Mouse (Mus musculus) hindbrain, embryonic 14.5 days (tissue): ENCODE results near the gene Fam20a. TPM values are rescaled to one million over a fixed set of nuclear protein-coding genes. Genes with fewer than 3 reads are reported as not detected.

ENCODE experiments used
- ATAC-seq: fragments of 200-750 bp; cut with Nextera tagmentation; 2 replicates; pipeline ENCODE4 v1.8.0; 2017; ENCODE audit warnings: moderate number of reproducible peaks, mild to moderate bottlenecking, moderate TSS enrichment, moderate library complexity; ENCODE audit not compliant: low FRiP score
- DNase-seq: peaks from one replicate; pipeline ENCODE4 v3.0.0-alpha.2; 2015; ENCODE audit warnings: low spot score
- H3K27ac ChIP-seq: fragments of 300-500 bp; sonication (generic); 2 replicates; pipeline ENCODE4 v1.5.1; 2014; ENCODE audit warnings: mild to moderate bottlenecking, moderate library complexity
- H3K27me3 ChIP-seq: fragments of 300-500 bp; sonication (generic); 2 replicates; pipeline ENCODE4 v1.6.1; 2014; ENCODE audit warnings: mild to moderate bottlenecking, low read length, mixed read lengths; ENCODE audit not compliant: control insufficient read depth, insufficient read depth
- H3K36me3 ChIP-seq: fragments of 300-500 bp; sonication (generic); replicated peaks from 2 replicates; pipeline ENCODE4 v1.6.1; 2014; ENCODE audit not compliant: control insufficient read depth, insufficient read depth
- H3K4me1 ChIP-seq: fragments of 300-500 bp; sonication (generic); replicated peaks from 2 replicates; pipeline ENCODE4 v1.6.1; 2014; ENCODE audit warnings: antibody characterized with exemption, low read length, mixed read lengths; ENCODE audit not compliant: control insufficient read depth, insufficient read depth
- H3K4me2 ChIP-seq: fragments of 300-500 bp; sonication (generic); replicated peaks from 2 replicates; pipeline ENCODE4 v1.6.1; 2014; ENCODE audit warnings: mild to moderate bottlenecking, moderate library complexity
- H3K4me3 ChIP-seq: fragments of 300-500 bp; sonication (generic); replicated peaks from 2 replicates; pipeline ENCODE4 v1.5.1; 2014; ENCODE audit warnings: mild to moderate bottlenecking, low read length
- H3K9ac ChIP-seq: fragments of 300-500 bp; sonication (generic); 2 replicates; pipeline ENCODE4 v1.6.1; 2014
- H3K9me3 ChIP-seq: fragments of 300-500 bp; sonication (generic); 2 replicates; pipeline ENCODE4 v1.6.1; 2016; ENCODE audit warnings: low read length; ENCODE audit not compliant: control insufficient read depth
- WGBS: fragments of 180-500 bp; shearing (Covaris S2); extraction: QIAGEN DNeasy Blood & Tissue Kit; methylation state at CpG from one replicate; pipeline ENCODE4 v1.1.7; 2014; 5-methylcytosine and 5-hydroxymethylcytosine counted together
- polyA plus RNA-seq: library from polyadenylated mRNA; unstranded; fragments of >200 nt; fragmentation: Nextera tagmentation; extraction: Ambion mirVana; gene quantifications from 2 replicates; pipeline ENCODE4 v1.2.1, GENCODE M21; 2014

Fam20a gene
- polyA plus RNA-seq, 1 experiment from 2014 or later, result 5.0 TPM

DNA sequence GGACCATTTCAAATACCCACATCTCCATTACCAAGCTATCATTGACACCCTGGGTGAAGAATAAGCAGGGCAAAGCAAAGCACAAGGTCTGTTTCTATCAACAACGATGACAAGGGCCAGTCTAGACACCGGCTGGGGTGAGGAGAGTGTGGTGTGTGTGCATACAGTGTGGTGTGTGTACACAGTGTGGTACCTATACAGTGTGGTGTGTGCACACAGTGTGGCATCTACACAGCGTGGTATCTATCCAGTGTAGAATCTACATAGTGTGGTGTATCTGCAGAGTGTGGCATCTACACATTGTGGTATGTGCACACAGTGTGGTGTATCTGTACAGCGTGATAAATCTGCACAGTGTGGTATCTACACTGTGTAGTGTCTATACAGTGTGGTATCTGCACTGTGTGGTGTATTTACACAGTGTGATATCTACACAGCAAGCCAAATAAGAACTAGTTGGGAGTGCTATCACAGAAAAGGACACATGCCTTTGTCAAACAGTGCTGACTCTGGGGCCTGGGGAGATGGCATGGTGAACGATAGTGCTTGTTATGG lies 24.9 kb downstream of the Fam20a start:
- Histone ChIP-seq H3K9me3 (no peaks in the 10 kb centered on the region), H3K4me2 (no peak overlapping the region), H3K36me3 (no peaks in the 10 kb centered on the region), H3K27ac (no peak overlapping the region), H3K27me3 (no peaks in the 10 kb centered on the region), H3K9ac (no peak overlapping the region), H3K4me1 (no peaks in the 10 kb centered on the region), H3K4me3 (no peak overlapping the region)
- no peak for DNase-seq
- ATAC-seq, result no peak
- WGBS, result 93% methylated on average over 5 of the region's 5 CpGs

DNA sequence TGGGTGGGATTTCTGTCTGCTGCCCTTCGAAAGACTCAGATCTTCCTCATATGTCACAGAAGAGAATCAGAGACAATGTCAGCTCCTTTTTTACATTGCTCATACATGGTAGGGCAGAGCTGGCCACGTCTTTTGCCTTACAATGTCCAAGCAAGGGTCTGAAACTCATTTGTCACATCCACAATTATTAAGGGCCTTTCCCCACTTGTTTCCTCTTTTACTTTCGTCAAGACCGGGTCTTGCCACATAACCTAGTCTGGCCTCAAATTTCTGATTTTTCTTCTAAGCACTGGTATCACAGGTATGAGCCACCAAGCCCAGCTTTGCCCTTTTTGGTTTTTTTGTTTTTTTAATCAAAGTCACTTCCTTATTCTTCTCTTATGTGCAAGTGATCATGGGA lies 25.6 kb downstream of the Fam20a start:
- ATAC-seq, result no peak
- Histone ChIP-seq H3K4me1 (no peaks in the 10 kb centered on the region), H3K4me3 (no peak overlapping the region), H3K27me3 (no peaks in the 10 kb centered on the region), H3K4me2 (no peak overlapping the region), H3K9me3 (no peaks in the 10 kb centered on the region), H3K9ac (no peak overlapping the region), H3K36me3 (no peaks in the 10 kb centered on the region), H3K27ac (no peak overlapping the region)
- no peak for DNase-seq
- 87% methylated on average over 4 of the region's 4 CpGs for WGBS

DNA sequence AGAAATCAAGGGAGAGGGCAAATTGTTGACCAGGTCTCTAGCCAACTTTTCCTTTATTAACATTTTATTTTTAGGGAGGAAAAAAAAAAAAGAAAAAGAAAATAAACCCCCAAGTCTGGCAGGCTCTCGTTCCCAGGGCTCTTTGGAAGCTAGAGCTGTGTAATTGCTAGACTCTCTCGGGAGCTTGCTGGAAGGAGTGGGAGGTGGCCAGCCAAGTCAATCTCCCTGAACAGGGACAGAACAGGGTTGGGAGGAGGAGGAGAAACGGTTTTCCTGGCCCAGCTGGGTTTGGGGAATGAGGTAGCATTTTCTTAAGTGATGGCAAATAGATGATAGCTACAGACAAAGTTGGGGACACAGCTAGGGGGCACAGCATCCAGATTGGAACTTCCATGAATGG lies 29.3 kb downstream of the Fam20a start:
- whole genome bisulfite sequencing, result 34% methylated on average over 3 of the region's 3 CpGs
- H3K9ac ChIP-seq, result no peak overlapping the region
- H3K36me3 ChIP-seq, result no peaks in the 10 kb centered on the region
- ATAC-seq, result no peak
- H3K4me1 ChIP-seq, result no peaks in the 10 kb centered on the region
- H3K27ac ChIP-seq, result no peak overlapping the region
- H3K4me2 ChIP-seq, result no peak overlapping the region
- H3K4me3 ChIP-seq, result no peak overlapping the region
- DNase-seq, result no peak
- no peaks in the 10 kb centered on the region for H3K27me3 ChIP-seq
- H3K9me3 ChIP-seq, result no peaks in the 10 kb centered on the region

- Histone ChIP-seq H3K4me1 (no peaks in the 10 kb centered on the region), H3K27me3 (no peaks in the 10 kb centered on the region), H3K27ac (no peak overlapping the region), H3K36me3 (no peaks in the 10 kb centered on the region), H3K9me3 (no peaks in the 10 kb centered on the region), H3K4me3 (no peak overlapping the region), H3K9ac (no peak overlapping the region), H3K4me2 (no peak overlapping the region)
- ATAC-seq, result no peak
- WGBS, result 97% methylated on average over 4 of the region's 4 CpGs
- DNase-seq, result no peak
These were observed 32.5 kb downstream of the Fam20a start for GRCm38 (mm10) chr11:109689539-109689938.

- Histone ChIP-seq H3K4me2 (no peak overlapping the region), H3K4me3 (no peak overlapping the region), H3K4me1 (no peaks in the 10 kb centered on the region), H3K27me3 (no peaks in the 10 kb centered on the region), H3K36me3 (no peaks in the 10 kb centered on the region), H3K9ac (no peak overlapping the region), H3K9me3 (no peaks in the 10 kb centered on the region), H3K27ac (no peak overlapping the region)
- WGBS, result 93% methylated on average over 6 of the region's 6 CpGs
- ATAC-seq, result no peak
- DNase-seq, result no peak
These were observed 39.9 kb downstream of the Fam20a start for GRCm38 (mm10) chr11:109682221-109682620.

- Histone ChIP-seq H3K9me3 (no peaks in the 10 kb centered on the region), H3K36me3 (no peaks in the 10 kb centered on the region), H3K27me3 (no peaks in the 10 kb centered on the region), H3K9ac (no peak overlapping the region), H3K27ac (no peak overlapping the region), H3K4me2 (no peak overlapping the region), H3K4me1 (no peaks in the 10 kb centered on the region), H3K4me3 (no peak overlapping the region)
- no peak for DNase-seq
- 86% methylated on average over 3 of the region's 3 CpGs for WGBS
- ATAC-seq, result no peak
These were observed 40.5 kb downstream of the Fam20a start for GRCm38 (mm10) chr11:109681556-109681955.

DNA sequence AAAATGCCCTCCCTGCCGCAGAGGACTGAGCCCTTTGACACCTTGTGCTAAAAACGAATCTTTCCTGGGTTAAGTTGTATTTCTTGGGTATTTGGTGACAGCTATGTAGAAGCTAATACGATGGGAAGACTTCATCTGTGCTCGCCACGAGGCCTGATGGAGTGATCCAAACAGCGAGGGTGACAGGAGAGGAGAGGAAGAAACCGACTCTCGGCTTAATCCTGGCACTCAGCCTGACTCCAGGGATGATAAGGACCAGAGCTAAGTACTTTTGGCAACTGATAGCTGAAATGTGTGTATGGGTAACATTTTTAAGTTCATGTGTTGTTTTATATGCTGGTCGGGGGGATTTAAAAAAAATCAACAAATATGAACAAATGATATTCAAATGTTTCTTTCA lies 41.1 kb downstream of the Fam20a start:
- DNase-seq, result no peak
- H3K9ac ChIP-seq, result no peak overlapping the region
- no peak overlapping the region for H3K4me3 ChIP-seq
- ATAC-seq, result no peak
- 81% methylated on average over 9 of the region's 9 CpGs for WGBS
- no peak overlapping the region for H3K27ac ChIP-seq
- H3K27me3 ChIP-seq, result no peaks in the 10 kb centered on the region
- no peak overlapping the region for H3K4me2 ChIP-seq
- no peaks in the 10 kb centered on the region for H3K36me3 ChIP-seq
- H3K9me3 ChIP-seq, result no peaks in the 10 kb centered on the region
- no peaks in the 10 kb centered on the region for H3K4me1 ChIP-seq

GRCm38 (mm10) chr11:109678291-109678690 lies 43.8 kb downstream of the Fam20a start:
- Histone ChIP-seq H3K9me3 (no peaks in the 10 kb centered on the region), H3K27ac (no peak overlapping the region), H3K4me2 (no peak overlapping the region), H3K4me3 (no peak overlapping the region), H3K9ac (no peak overlapping the region), H3K4me1 (no peaks in the 10 kb centered on the region), H3K36me3 (no peaks in the 10 kb centered on the region), H3K27me3 (no peaks in the 10 kb centered on the region)
- WGBS, result 82% methylated on average over 12 of the region's 12 CpGs
- DNase-seq, result no peak
- no peak for ATAC-seq

DNA sequence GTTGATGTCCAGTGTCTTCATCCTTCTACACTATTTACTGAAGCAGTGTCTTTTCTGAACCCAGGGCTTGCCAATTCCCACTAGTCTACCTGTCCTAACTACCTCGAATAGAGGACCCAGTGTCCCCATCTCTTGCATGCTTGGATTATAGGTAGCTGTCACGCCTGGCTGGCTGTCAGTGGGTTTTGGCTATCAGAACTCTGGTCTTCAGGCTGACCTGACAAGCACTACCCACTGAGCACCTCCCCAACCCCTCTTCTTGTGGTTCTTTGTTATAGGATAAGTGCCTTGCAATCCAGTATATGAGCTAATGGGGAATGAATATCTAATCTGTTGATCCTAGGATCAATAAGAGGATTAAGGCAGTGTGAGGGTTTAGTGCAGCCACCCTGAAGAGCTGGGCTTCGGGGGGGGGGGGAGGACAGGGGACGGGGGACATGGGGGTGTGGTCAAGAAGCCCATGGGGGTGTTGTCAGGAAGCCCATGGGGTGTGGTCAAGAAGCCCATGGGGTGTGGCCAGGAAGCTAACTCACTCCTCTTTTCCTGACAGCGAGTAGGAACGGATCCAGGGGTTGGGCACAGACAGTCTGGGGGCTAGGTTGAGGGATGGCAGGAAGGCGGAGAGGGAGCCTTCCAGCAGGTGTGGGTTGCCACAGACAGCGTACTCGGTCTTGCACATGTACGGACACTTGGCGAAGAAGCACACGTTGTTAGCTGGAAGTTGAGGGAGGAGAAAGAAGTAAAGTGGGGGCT lies 45.3 kb downstream of the Fam20a start:
- no peak overlapping the region for H3K9ac ChIP-seq
- 87% methylated on average over 11 of the region's 12 CpGs for WGBS
- H3K4me2 ChIP-seq, result no peak overlapping the region
- H3K27me3 ChIP-seq, result no peaks in the 10 kb centered on the region
- H3K4me1 ChIP-seq, result no peaks in the 10 kb centered on the region
- H3K9me3 ChIP-seq, result no peaks in the 10 kb centered on the region
- H3K36me3 ChIP-seq, result no peaks in the 10 kb centered on the region
- no peak overlapping the region for H3K27ac ChIP-seq
- ATAC-seq (no peak), DNase-seq (no peak)
- H3K4me3 ChIP-seq, result no peak overlapping the region
